Mouse (Mus musculus) embryonic facial prominence, embryonic 10.5 days (tissue): ENCODE data around the gene Slc16a9. TPM values are rescaled to one million over a fixed set of nuclear protein-coding genes. Genes with fewer than 3 reads are reported as not detected.

Experiments used
- DNase-seq: peaks from one replicate; pipeline ENCODE4 v3.0.0-alpha.2; 2017; ENCODE audit warnings: low spot score
- H3K27ac ChIP-seq: fragments of 300-500 bp; sonication (generic); replicated peaks from 2 replicates; pipeline ENCODE4 v1.5.1; 2016; ENCODE audit warnings: mild to moderate bottlenecking
- H3K27me3 ChIP-seq: fragments of 300-500 bp; sonication (generic); replicated peaks from 2 replicates; pipeline ENCODE4 v1.6.1; 2016; ENCODE audit warnings: low read depth, mild to moderate bottlenecking; ENCODE audit not compliant: poor library complexity, severe bottlenecking
- H3K36me3 ChIP-seq: fragments of 300-500 bp; sonication (generic); replicated peaks from 2 replicates; pipeline ENCODE4 v1.6.1; 2016; ENCODE audit warnings: mild to moderate bottlenecking, moderate library complexity
- H3K4me1 ChIP-seq: fragments of 300-500 bp; sonication (generic); 2 replicates; pipeline ENCODE4 v1.6.1; 2016
- H3K4me3 ChIP-seq: fragments of 300-500 bp; sonication (generic); 2 replicates; pipeline ENCODE4 v1.5.1; 2016; ENCODE audit warnings: mild to moderate bottlenecking, moderate library complexity
- H3K9me3 ChIP-seq: fragments of 300-500 bp; sonication (generic); 2 replicates; pipeline ENCODE4 v1.6.1; 2016; ENCODE audit warnings: mild to moderate bottlenecking
- WGBS: fragments of 180-500 bp; shearing (Covaris S2); methylation state at CpG from one replicate; pipeline ENCODE4 v1.1.7; 2016; 5-methylcytosine and 5-hydroxymethylcytosine counted together
- polyA plus RNA-seq: library from polyadenylated mRNA; unstranded; fragments of >200 nt; fragmentation: Nextera tagmentation; extraction: Ambion mirVana; gene quantifications from 2 replicates; pipeline ENCODE4 v1.2.1, GENCODE M21; 2016

Slc16a9 gene
- polyA plus RNA-seq, 1 experiment from 2014 or later: 0.24 TPM

DNA sequence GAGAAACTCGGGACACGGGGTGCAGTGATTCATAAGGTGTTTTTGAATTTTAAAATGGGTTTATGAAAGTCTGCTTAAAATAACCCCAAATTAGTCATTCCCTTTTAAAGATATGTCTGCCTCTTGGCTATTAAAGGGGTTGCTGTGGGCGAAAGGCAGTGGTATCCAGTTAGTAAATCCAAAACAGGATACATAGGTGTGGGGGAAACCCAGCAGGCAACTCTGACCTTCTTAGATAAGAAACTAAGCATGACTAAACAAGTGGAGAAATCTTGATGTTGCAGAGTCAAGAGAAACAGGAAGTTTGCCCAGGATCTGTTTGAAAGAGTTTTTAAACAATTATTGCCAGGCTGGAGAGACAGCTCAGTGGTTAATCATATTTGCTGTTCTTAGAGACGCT is 12.1 kb downstream of the Slc16a9 start:
- Histone ChIP-seq H3K4me3 (no peak overlapping the region), H3K27me3 (no peaks in the 10 kb centered on the region), H3K27ac (no peak overlapping the region), H3K9me3 (no peaks in the 10 kb centered on the region), H3K36me3 (no peaks in the 10 kb centered on the region), H3K4me1 (no peaks in the 10 kb centered on the region)
- DNase-seq: no peak
- 89% methylated on average over 4 of the region's 4 CpGs for WGBS

DNA sequence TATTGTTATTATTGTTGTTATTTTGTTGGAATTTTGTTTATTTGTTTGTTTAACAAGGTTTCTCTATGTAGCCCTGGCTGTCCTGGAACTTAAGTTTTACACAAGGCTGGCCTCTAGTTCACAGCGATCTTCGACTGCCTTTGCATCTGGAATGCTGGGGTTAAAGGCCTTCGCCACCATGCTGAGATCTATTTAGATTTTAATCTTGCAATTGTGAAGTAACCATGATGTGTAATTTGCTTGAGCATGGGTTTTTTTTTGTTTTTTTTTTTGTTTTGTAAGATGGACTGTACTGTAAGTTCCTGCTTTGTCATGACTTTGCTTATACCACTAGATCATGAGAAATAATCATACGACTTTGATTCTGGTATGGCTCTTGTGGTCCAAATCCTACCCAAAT is 16.0 kb downstream of the Slc16a9 start:
- no peak for DNase-seq
- WGBS: 66% methylated on average over 4 of the region's 4 CpGs
- H3K4me1 ChIP-seq: no peaks in the 10 kb centered on the region

DNA sequence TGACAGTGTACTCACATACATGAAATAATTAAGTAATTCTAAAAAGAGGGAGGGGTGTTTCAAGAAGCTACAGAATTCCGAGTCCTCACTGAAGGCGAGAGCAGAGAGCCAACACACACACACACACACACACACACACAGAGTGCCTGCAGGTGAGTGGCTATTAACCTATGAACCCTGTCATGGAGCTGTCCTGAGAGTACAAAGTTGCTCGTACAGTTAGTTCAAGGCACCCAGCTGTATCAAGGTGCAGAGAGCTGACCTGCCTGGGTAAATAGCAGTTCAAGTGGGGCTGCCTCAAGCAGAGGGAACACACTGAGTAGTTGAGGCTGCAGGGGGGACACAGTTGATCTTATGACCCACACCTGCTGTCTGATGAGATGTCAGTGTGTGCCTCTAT is 17.2 kb downstream of the Slc16a9 start:
- Histone ChIP-seq H3K9me3 (no peaks in the 10 kb centered on the region), H3K4me3 (no peak overlapping the region), H3K27ac (no peak overlapping the region), H3K36me3 (no peaks in the 10 kb centered on the region), H3K4me1 (no peaks in the 10 kb centered on the region), H3K27me3 (no peaks in the 10 kb centered on the region)
- WGBS: 79% methylated on average over 3 of the region's 3 CpGs
- DNase-seq: no peak

More for the DNA sequence above, 16.0 kb downstream of the Slc16a9 start:
- Histone ChIP-seq H3K36me3 (no peaks in the 10 kb centered on the region), H3K9me3 (no peaks in the 10 kb centered on the region), H3K27me3 (no peaks in the 10 kb centered on the region), H3K4me3 (no peak overlapping the region), H3K27ac (no peak overlapping the region)

DNA sequence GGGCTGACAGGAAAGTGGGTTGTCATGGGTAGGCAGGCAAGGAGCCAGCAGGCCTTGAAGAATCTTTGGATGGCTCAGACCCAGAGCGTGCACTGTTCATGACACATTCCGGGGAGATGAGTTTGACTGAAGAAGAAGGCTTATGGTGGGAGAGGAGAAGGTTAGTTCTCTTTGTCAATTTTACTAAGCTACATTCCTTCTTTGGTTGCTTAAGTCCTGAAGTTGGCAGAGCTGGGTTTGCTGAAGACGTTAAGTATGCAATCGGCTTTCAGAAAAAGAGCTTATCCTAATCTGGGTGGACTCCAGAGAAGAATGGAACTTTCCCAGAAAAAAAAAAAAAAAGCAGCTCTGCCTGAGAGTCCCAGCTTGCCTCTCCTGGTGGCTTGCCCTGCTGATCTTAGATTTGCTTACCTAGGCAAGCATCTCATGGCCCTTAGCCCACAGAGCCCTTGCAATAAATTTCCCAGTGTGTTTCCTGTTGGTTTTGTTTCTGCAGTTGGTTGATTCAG is 18.8 kb downstream of the Slc16a9 start:
- no peaks in the 10 kb centered on the region for H3K9me3 ChIP-seq
- H3K4me3 ChIP-seq: no peak overlapping the region
- 83% methylated on average over 4 of the region's 4 CpGs for WGBS
- DNase-seq: no peak
- no peak overlapping the region for H3K27ac ChIP-seq
- H3K4me1 ChIP-seq: no peaks in the 10 kb centered on the region
- H3K36me3 ChIP-seq: no peaks in the 10 kb centered on the region
- H3K27me3 ChIP-seq: no peaks in the 10 kb centered on the region

DNA sequence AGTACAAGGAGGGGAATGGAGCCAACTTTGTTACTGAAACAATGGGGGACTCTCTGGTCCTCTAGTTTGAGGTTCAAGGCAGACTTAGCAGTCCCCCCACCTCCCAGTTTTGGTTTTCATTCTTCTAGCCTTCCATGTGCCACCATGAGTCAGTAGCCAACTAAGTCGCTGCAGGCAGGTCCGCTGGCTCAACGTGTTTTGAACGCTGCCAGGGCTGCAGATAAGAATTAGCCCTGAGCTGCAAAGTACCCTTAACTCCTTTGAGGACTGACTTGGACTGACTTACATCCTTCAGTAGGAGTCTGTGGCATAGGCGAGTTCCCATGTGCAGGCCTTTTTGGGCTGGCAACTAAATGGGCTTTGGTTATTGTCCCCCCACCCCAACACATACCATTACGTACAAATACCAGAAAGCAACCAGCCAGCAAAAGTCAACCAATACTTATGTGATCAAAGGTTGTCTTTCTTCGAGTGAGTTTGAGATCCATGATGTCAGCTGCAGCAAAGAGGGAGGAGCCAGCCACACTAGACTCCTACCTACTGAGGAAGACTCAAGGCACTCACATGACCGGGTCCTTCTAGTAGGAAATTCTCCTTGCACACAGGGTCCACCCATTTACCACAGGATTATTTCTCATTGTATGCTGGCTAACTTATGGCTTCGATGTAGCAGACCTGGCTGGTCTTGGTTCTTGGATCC is 19.6 kb downstream of the Slc16a9 start:
- WGBS: 87% methylated on average over 9 of the region's 9 CpGs
- DNase-seq: no peak

DNA sequence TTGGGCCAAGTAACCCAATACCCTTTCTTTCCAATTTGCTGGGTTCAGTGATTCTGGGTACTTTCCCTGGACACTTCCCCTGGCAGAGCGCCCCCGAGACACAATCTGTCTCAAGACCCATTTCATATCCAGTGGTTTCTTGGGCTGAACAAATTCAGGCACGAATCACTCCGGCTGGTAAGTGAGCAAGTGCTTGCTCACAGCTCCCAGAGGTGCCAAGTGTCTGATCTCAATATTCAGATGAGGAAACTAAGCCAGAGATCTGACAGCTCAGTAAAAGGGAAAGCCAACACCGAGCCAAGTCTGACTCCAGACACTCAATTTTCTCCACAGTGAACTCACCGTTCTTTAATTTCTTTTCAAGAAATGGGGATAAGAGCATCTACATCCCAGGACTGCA is 21.6 kb downstream of the Slc16a9 start:
- 90% methylated on average over 6 of the region's 6 CpGs for WGBS
- DNase-seq: no peak
- Histone ChIP-seq H3K4me3 (no peak overlapping the region), H3K36me3 (no peaks in the 10 kb centered on the region), H3K27ac (no peak overlapping the region), H3K27me3 (no peaks in the 10 kb centered on the region), H3K4me1 (no peaks in the 10 kb centered on the region), H3K9me3 (no peaks in the 10 kb centered on the region)

More for the DNA sequence above, 19.6 kb downstream of the Slc16a9 start:
- no peak overlapping the region for H3K4me3 ChIP-seq
- H3K4me1 ChIP-seq: no peaks in the 10 kb centered on the region
- H3K27ac ChIP-seq: no peak overlapping the region
- no peaks in the 10 kb centered on the region for H3K27me3 ChIP-seq
- H3K9me3 ChIP-seq: no peaks in the 10 kb centered on the region
- no peaks in the 10 kb centered on the region for H3K36me3 ChIP-seq

DNA sequence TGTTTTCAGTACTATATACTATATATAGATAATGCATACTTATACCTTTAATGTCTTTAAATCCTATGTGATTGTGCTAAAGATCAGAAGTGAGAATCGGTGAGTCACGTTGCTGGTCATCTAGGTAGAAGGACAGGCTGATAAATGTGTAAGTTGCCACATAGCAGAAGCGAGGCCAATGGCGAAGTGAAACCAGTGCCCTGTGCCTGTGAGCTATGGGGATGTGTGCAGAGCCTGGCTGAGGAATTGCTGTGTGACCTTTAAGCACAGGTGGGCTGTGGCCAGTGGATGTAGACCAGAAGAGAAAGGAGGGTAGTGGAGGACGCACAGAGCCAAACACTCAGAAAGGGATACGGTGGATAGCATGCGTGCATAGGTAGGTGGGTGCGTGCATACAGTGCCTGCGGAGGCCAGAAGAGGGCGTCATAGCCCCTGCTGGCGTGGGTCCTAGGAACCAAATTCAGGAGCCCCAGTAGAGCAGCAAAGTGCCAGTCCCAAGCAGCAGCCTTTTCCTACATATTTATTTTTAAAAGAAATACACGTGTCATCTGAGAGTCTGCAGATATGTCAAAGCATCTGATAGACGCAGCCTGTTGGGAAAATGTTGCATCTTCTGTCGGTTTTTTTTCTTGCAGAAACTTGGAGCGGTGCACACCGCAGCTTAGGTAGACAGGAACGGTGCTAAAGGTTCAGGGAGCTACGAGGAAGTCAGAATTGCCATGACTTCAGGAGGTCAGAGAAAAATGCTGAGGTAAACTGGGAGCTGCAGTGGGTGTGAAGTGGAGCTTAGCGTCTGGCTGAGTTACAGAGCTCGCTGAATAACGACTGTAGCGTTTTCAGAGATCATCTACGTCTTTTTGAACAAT is 23.9 kb downstream of the Slc16a9 start:
- no peak overlapping the region for H3K4me3 ChIP-seq

DNA sequence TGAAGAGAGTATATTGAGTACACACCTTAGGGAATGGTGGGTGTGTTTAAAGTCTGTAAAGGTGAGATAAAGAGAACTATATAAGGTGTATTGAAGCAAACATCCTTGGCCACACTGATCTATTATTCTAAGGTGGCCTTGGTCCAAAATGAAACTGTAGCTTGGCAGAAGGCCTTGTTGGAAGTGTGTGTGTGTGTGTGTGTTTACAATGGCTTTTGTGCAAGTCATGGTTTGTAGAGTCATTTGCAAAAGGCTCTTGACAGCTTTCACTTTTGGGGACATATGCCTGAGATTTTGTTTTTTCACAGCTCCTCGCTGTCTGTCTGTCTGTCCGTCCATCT is 24.5 kb downstream of the Slc16a9 start:
- no peaks in the 10 kb centered on the region for H3K9me3 ChIP-seq
- H3K36me3 ChIP-seq: no peaks in the 10 kb centered on the region
- 92% methylated on average over 2 of the region's 2 CpGs for WGBS
- H3K27ac ChIP-seq: no peak overlapping the region
- H3K4me1 ChIP-seq: no peaks in the 10 kb centered on the region
- H3K4me3 ChIP-seq: no peak overlapping the region
- no peaks in the 10 kb centered on the region for H3K27me3 ChIP-seq
- no peak for DNase-seq

More for the DNA sequence above, 23.9 kb downstream of the Slc16a9 start:
- Histone ChIP-seq H3K27ac (no peak overlapping the region), H3K4me1 (no peaks in the 10 kb centered on the region), H3K36me3 (no peaks in the 10 kb centered on the region), H3K9me3 (no peaks in the 10 kb centered on the region), H3K27me3 (no peaks in the 10 kb centered on the region)
- DNase-seq: no peak
- 80% methylated on average over 23 of the region's 23 CpGs for WGBS

DNA sequence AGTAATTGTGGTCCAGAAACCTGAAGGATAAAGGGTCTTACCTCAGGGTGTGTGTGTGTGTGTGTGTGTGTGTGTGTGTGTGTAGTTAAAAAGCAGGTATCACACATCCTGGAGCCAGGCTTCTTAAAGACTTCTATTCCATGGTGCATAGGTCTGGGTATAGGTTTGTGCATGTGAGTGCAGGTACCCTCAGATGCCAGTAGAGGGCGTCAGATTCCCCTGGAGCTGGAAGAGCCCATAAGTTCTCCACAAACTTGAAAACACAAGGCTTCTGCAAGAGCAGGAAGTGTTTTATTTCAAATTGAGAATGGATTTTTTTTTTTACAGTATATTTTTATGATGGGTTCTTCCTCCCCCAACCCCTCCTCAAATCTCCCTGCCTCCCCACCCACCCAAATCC is 31.8 kb downstream of the Slc16a9 start:
- no peaks in the 10 kb centered on the region for H3K27me3 ChIP-seq
- no peaks in the 10 kb centered on the region for H3K36me3 ChIP-seq
- H3K9me3 ChIP-seq: no peaks in the 10 kb centered on the region
- no peaks in the 10 kb centered on the region for H3K4me1 ChIP-seq
- no peak for DNase-seq
- 53% methylated on average over 1 of the region's 1 CpGs for WGBS
- no peak overlapping the region for H3K27ac ChIP-seq
- H3K4me3 ChIP-seq: no peak overlapping the region

DNA sequence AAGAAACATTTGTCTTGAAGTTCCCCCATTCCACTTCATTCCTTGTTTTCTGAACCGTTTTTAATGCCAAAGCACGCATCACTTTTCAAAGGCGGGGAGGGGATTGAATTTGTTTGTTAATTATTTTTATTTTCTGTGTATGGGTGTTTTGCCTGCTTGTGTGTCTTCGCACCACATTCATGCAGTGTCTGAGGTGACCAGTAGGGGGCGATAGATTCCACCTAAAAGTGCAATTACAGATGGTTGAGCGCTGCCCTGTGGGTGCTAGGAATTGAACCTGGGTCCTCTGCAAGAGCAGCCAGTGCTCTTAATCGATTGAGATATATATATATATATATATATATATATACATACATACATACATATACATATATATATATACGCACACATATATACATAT is 34.4 kb downstream of the Slc16a9 start:
- no peaks in the 10 kb centered on the region for H3K36me3 ChIP-seq
- no peaks in the 10 kb centered on the region for H3K9me3 ChIP-seq
- H3K4me1 ChIP-seq: no peaks in the 10 kb centered on the region
- no peak for DNase-seq
- H3K4me3 ChIP-seq: no peak overlapping the region
- WGBS: 77% methylated on average over 8 of the region's 8 CpGs
- H3K27ac ChIP-seq: no peak overlapping the region
- no peaks in the 10 kb centered on the region for H3K27me3 ChIP-seq

DNA sequence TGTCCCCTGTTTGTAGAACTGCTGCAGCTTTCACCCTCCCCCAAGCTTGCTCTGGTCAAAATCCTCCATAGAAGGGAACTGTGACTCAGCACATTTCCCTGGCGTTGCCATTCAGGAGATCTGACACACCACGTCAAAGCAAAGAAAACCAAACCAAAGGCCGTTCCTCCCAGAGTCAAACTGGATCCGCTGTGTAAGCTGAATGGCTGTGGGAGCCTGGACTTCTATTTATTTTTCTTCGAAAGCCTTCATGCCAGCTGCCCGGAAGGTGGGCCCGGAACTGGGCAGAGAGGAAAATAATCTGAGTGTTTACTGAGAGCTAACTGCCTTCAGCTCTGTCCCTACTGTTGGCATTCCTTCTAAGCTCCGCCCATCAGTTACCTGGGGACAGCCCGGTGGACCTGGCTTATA is 42.9 kb downstream of the Slc16a9 start:
- H3K4me3 ChIP-seq: no peak overlapping the region
- H3K27ac ChIP-seq: no peak overlapping the region

DNA sequence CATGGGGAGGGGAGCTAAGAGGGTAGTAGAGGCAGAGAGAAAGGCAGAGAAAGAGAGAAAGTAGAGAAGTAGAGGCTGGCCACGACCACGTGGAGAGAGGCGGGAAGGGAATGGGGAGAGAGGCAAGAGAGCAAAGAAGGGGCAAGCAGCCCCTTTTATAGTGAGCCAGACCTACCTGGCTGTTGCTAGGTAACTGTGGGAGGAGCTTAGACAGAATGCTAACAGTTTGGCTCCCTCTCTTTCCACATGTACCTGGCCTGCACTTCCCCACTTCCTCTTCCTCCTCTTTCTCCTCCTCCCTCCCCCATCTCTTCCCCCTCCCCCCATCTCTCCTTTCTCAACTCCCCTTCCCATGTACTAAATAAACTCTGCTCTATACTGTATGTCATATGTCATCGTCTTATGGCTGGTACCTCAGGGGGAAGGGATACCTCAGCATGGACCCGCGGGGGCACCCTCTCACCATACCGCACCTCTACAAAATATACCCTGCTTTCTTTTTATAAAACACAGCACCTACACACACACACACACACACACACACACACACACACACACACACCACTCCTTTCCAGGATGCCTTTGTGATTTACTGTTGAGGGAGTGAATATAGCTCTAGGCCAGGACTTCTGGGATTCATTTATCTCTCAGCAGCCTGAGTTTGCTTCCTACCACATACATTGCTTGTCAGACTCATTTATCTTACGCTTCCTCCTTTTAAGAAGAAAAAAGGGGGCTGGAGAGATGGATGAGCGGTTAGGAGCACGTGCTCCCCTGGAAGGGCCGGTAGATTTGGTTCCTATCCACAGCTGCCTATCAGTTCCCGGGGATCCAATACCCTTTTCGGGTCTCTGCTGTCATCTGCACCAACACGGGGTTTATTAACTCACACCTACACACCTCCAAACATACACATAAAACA is 43.8 kb downstream of the Slc16a9 start:
- H3K27me3 ChIP-seq: 0 out of 2 replicates have a peak, but pooled peaks cover 3% of the 10 kb centered on the region
- H3K9me3 ChIP-seq: no peaks in the 10 kb centered on the region
- H3K36me3 ChIP-seq: no peaks in the 10 kb centered on the region
- 72% methylated on average over 14 of the region's 14 CpGs for WGBS
- DNase-seq: no peak
- H3K4me3 ChIP-seq: no peak overlapping the region
- H3K27ac ChIP-seq: no peak overlapping the region
- peaks cover 24% of the 10 kb centered on the region for H3K4me1 ChIP-seq

More for the DNA sequence above, 42.9 kb downstream of the Slc16a9 start:
- 47% methylated on average over 9 of the region's 9 CpGs for WGBS
- H3K9me3 ChIP-seq: no peaks in the 10 kb centered on the region
- peaks cover 20% of the 10 kb centered on the region for H3K4me1 ChIP-seq
- H3K27me3 ChIP-seq: no peaks in the 10 kb centered on the region
- no peaks in the 10 kb centered on the region for H3K36me3 ChIP-seq
- peak; percentile 35 for DNase-seq
